In the genomic region with DNA sequence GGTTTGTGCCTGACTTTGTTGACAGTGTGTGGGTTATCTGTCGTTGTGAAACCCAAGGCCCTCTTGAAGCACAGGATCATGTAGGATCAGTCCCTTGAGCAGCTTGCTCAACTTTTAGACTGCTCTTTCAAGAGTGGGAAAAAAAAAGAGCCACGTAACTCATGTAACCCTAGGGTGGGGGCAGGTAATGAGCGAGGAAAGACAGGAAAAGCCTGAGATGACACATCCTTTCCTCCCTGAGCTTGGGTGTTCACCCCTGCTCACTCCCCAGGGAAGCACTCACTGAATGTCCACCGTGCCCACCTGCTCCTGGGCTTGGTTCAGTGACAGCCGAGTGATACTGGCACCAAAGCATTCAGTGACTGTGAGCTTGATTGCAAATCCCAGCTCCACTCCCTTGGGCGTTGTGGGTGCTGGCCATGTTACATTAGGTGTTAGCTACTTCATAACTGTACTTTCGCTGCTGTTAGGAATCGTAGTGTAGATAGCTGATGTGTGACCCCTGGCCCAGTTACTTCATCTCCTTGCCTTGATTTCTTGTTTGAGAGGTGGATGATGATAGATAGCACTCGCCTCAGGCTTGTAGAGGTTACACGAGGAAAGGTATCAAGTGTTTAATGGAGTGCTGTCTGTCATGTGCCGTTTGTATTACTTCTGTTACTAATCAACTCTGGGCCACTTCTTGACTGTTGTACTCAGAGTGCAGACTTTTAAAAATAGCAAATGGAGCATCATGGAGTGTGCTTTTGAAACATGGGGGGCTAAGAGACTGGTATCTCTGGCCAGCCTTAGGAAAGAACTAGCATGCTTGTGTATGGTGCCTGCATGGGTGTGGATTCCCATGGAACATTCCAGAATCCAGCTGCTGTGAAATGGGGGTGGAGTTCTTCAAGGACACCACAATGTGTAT, we compare ENCODE assay signal across 14 mouse cellular contexts. TPM values are rescaled to one million over a fixed set of nuclear protein-coding genes. Genes with fewer than 3 reads are reported as not detected.
DNase-seq lines count a peak whose midpoint lies in the region; ATAC-seq and TF ChIP-seq lines count a peak whose summit lies in the region.
"Had no signal": no experiment of that assay in that cellular context is flagged by ENCODE, and none has a peak within 500 bp of the region (broad histone marks: within the 10 kb centered on the region; RNA-seq: fewer than 3 reads in every experiment).

No protein-coding gene starts in this region.

- no peak for ATAC-seq in hindbrain, postnatal 0 days
- no peak for ATAC-seq in hindbrain, embryonic 11.5 days (ENCODE audit: low FRiP score)
- no peak for ATAC-seq in midbrain, embryonic 12.5 days (ENCODE audit: low FRiP score, low read depth)
- no peak for ATAC-seq in midbrain, embryonic 11.5 days (ENCODE audit: low FRiP score)
- no peak for ATAC-seq in stomach, embryonic 16.5 days (ENCODE audit: insufficient read depth, low FRiP score)
- ATAC-seq in forebrain, postnatal 0 days, result no peak

- TF ChIP-seq CTCF in hindbrain, postnatal 0 days (IDR thresholded peaks at IDR 0.05; ENCODE audit: low read depth), result no peak
- TF ChIP-seq CTCF in forebrain, postnatal 0 days (IDR thresholded peaks at IDR 0.05; ENCODE audit: low read depth), result no peak

- no peak overlapping the region for H3K9ac ChIP-seq in hindbrain, postnatal 0 days (replicated peaks; ENCODE audit: low read length)
- no peak overlapping the region for H3K9ac ChIP-seq in hindbrain, embryonic 11.5 days (ENCODE audit: low read depth, low read length)
- H3K9ac ChIP-seq in midbrain, embryonic 12.5 days (replicated peaks), result no peak overlapping the region
- no peak overlapping the region for H3K9ac ChIP-seq in midbrain, embryonic 11.5 days (ENCODE audit: low read length)
- no peak overlapping the region for H3K9ac ChIP-seq in stomach, embryonic 16.5 days (ENCODE audit: low read length)
- no peak overlapping the region for H3K9ac ChIP-seq in forebrain, postnatal 0 days
- H3K9ac ChIP-seq: limb, embryonic 12.5 days had no signal

- no peak overlapping the region for H3K4me3 ChIP-seq in hindbrain, postnatal 0 days (ENCODE audit: low read length)
- H3K4me3 ChIP-seq in hindbrain, embryonic 11.5 days (ENCODE audit: low read depth, low read length), result no peak overlapping the region
- no peak overlapping the region for H3K4me3 ChIP-seq in midbrain, embryonic 12.5 days
- no peak overlapping the region for H3K4me3 ChIP-seq in midbrain, embryonic 11.5 days (ENCODE audit: low read depth, low read length)
- H3K4me3 ChIP-seq in stomach, embryonic 16.5 days (replicated peaks; ENCODE audit: low read length), result no peak overlapping the region
- no peak overlapping the region for H3K4me3 ChIP-seq in forebrain, postnatal 0 days (ENCODE audit: low read depth, low read length)
- H3K4me3 ChIP-seq in midbrain, embryonic 10.5 days, result no peak overlapping the region
- H3K4me3 ChIP-seq: limb, embryonic 12.5 days had no signal

- no peak overlapping the region for H3K4me2 ChIP-seq in hindbrain, postnatal 0 days (ENCODE audit: low read depth, low read length)
- H3K4me2 ChIP-seq in hindbrain, embryonic 11.5 days (replicated peaks; ENCODE audit: low read depth, low read length), result no peak overlapping the region
- H3K4me2 ChIP-seq in midbrain, embryonic 12.5 days (replicated peaks), result no peak overlapping the region
- no peak overlapping the region for H3K4me2 ChIP-seq in midbrain, embryonic 11.5 days
- no peak overlapping the region for H3K4me2 ChIP-seq in stomach, embryonic 16.5 days (ENCODE audit: low read depth, low read length)
- H3K4me2 ChIP-seq in forebrain, postnatal 0 days (ENCODE audit: low read depth), result no peak overlapping the region
- H3K4me2 ChIP-seq: limb, embryonic 12.5 days had no signal

- 77% methylated on average over 11 of the region's 11 CpGs for WGBS in hindbrain, postnatal 0 days
- WGBS in hindbrain, embryonic 11.5 days, result 85% methylated on average over 11 of the region's 11 CpGs
- WGBS in midbrain, embryonic 12.5 days, result 86% methylated on average over 11 of the region's 11 CpGs
- WGBS in midbrain, embryonic 11.5 days, result 91% methylated on average over 11 of the region's 11 CpGs
- 57% methylated on average over 11 of the region's 11 CpGs for WGBS in stomach, embryonic 16.5 days
- 80% methylated on average over 11 of the region's 11 CpGs for WGBS in forebrain, postnatal 0 days
- 91% methylated on average over 11 of the region's 11 CpGs for WGBS in midbrain, embryonic 10.5 days

- no peaks in the 10 kb centered on the region for H3K9me3 ChIP-seq in hindbrain, postnatal 0 days (ENCODE audit: low read length)
- no peaks in the 10 kb centered on the region for H3K9me3 ChIP-seq in hindbrain, embryonic 11.5 days (ENCODE audit: control insufficient read depth, low read length)
- no peaks in the 10 kb centered on the region for H3K9me3 ChIP-seq in midbrain, embryonic 12.5 days
- H3K9me3 ChIP-seq in midbrain, embryonic 11.5 days (ENCODE audit: control insufficient read depth, low read length), result no peaks in the 10 kb centered on the region
- H3K9me3 ChIP-seq in stomach, embryonic 16.5 days (replicated peaks; ENCODE audit: control insufficient read depth, low read length), result no peaks in the 10 kb centered on the region
- H3K9me3 ChIP-seq in forebrain, postnatal 0 days (ENCODE audit: low read length), result no peaks in the 10 kb centered on the region
- no peaks in the 10 kb centered on the region for H3K9me3 ChIP-seq in midbrain, embryonic 10.5 days (replicated peaks)

- peak overlapping the region; percentile 11; the same call in 1 of the 2 replicates for H3K27ac ChIP-seq in hindbrain, postnatal 0 days
- H3K27ac ChIP-seq in hindbrain, embryonic 11.5 days (ENCODE audit: low read depth, low read length), result no peak overlapping the region
- H3K27ac ChIP-seq in midbrain, embryonic 12.5 days (replicated peaks), result peak overlapping the region; percentile 8; the same call in 1 of the 2 replicates
- no peak overlapping the region for H3K27ac ChIP-seq in midbrain, embryonic 11.5 days (ENCODE audit: low read depth, low read length)
- peak overlapping the region; percentile 36; the same call in 1 of the 2 replicates for H3K27ac ChIP-seq in stomach, embryonic 16.5 days (ENCODE audit: low read length)
- no peak overlapping the region for H3K27ac ChIP-seq in forebrain, postnatal 0 days (ENCODE audit: low read depth, low read length)
- no peak overlapping the region for H3K27ac ChIP-seq in midbrain, embryonic 10.5 days (replicated peaks)
- H3K27ac ChIP-seq: limb, embryonic 12.5 days had no signal

- no peak for DNase-seq in hindbrain, postnatal 0 days (ENCODE audit: low spot score)
- no peak for DNase-seq in hindbrain, embryonic 11.5 days (ENCODE audit: low spot score)
- no peak for DNase-seq in midbrain, embryonic 11.5 days (ENCODE audit: low spot score, missing footprints)
- peak; percentile 97 for DNase-seq in gonadal fat pad, adult 2 months (ENCODE audit: low read depth)
- DNase-seq in forebrain, postnatal 0 days, result no peak
- DNase-seq in midbrain, embryonic 10.5 days (ENCODE audit: low spot score), result no peak
- DNase-seq: adrenal gland, postnatal 25 days; cerebellum, adult 11 months; heart, postnatal 14 days; kidney, postnatal 36 days had no signal

- H3K27me3 ChIP-seq in hindbrain, postnatal 0 days (ENCODE audit: insufficient read depth, low read length), result no peaks in the 10 kb centered on the region
- no peaks in the 10 kb centered on the region for H3K27me3 ChIP-seq in hindbrain, embryonic 11.5 days (ENCODE audit: control insufficient read depth, insufficient read depth, low read length)
- H3K27me3 ChIP-seq in midbrain, embryonic 12.5 days, result no peaks in the 10 kb centered on the region
- no peaks in the 10 kb centered on the region for H3K27me3 ChIP-seq in midbrain, embryonic 11.5 days (ENCODE audit: control insufficient read depth, insufficient read depth, low read length)
- H3K27me3 ChIP-seq in stomach, embryonic 16.5 days (ENCODE audit: control insufficient read depth, insufficient read depth, low read length), result no peaks in the 10 kb centered on the region
- no peaks in the 10 kb centered on the region for H3K27me3 ChIP-seq in forebrain, postnatal 0 days (ENCODE audit: insufficient read depth, low read length)
- H3K27me3 ChIP-seq in midbrain, embryonic 10.5 days (ENCODE audit: low read depth, poor library complexity, severe bottlenecking), result no peaks in the 10 kb centered on the region
- H3K27me3 ChIP-seq: limb, embryonic 12.5 days had no signal

- peaks cover 8% of the 10 kb centered on the region; the same call in 1 of the 2 replicates for H3K4me1 ChIP-seq in hindbrain, postnatal 0 days (ENCODE audit: insufficient read depth, low read length)
- H3K4me1 ChIP-seq in hindbrain, embryonic 11.5 days (replicated peaks; ENCODE audit: control insufficient read depth, insufficient read depth, low read length), result peaks cover 5% of the 10 kb centered on the region; the same call in 1 of the 2 replicates
- H3K4me1 ChIP-seq in midbrain, embryonic 12.5 days, result peaks cover 57% of the 10 kb centered on the region
- peaks cover 17% of the 10 kb centered on the region for H3K4me1 ChIP-seq in midbrain, embryonic 11.5 days (ENCODE audit: control insufficient read depth, insufficient read depth, low read length)
- peaks cover 54% of the 10 kb centered on the region for H3K4me1 ChIP-seq in stomach, embryonic 16.5 days (ENCODE audit: control insufficient read depth, insufficient read depth, low read length)
- H3K4me1 ChIP-seq in forebrain, postnatal 0 days (ENCODE audit: insufficient read depth), result no peaks in the 10 kb centered on the region
- peaks cover 66% of the 10 kb centered on the region for H3K4me1 ChIP-seq in midbrain, embryonic 10.5 days

- no peaks in the 10 kb centered on the region for H3K36me3 ChIP-seq in hindbrain, postnatal 0 days (ENCODE audit: insufficient read depth, low read length)
- no peaks in the 10 kb centered on the region for H3K36me3 ChIP-seq in hindbrain, embryonic 11.5 days (ENCODE audit: control insufficient read depth, insufficient read depth, low read length)
- H3K36me3 ChIP-seq in midbrain, embryonic 12.5 days, result no peaks in the 10 kb centered on the region
- peaks cover 2% of the 10 kb centered on the region; the same call in 1 of the 2 replicates for H3K36me3 ChIP-seq in midbrain, embryonic 11.5 days (ENCODE audit: control insufficient read depth, insufficient read depth, low read length)
- no peaks in the 10 kb centered on the region for H3K36me3 ChIP-seq in stomach, embryonic 16.5 days (ENCODE audit: control insufficient read depth, insufficient read depth, low read length)
- no peaks in the 10 kb centered on the region for H3K36me3 ChIP-seq in forebrain, postnatal 0 days (ENCODE audit: insufficient read depth)
- H3K36me3 ChIP-seq in midbrain, embryonic 10.5 days, result peaks cover 28% of the 10 kb centered on the region

RNA-seq across cellular contexts. Expression of gene Srebf2, which starts 14.0 kb away (rescaled TPM):
- 256 and 266 TPM in 2 replicates for total RNA-seq in hindbrain, postnatal 0 days (2014; rRNA removed)
- 139 and 145 TPM in 2 replicates for polyA plus RNA-seq in hindbrain, postnatal 0 days (2015; fragmentation: Nextera tagmentation; extraction: Ambion mirVana)
- 143 and 144 TPM in 2 replicates for polyA plus RNA-seq in hindbrain, embryonic 11.5 days (2014; fragmentation: Nextera tagmentation; extraction: Ambion mirVana)
- polyA plus RNA-seq in midbrain, embryonic 12.5 days (2016; fragmentation: Nextera tagmentation; extraction: Ambion mirVana), result 274 and 276 TPM in 2 replicates
- 148 and 170 TPM in 2 replicates for polyA plus RNA-seq in midbrain, embryonic 11.5 days (2014; fragmentation: Nextera tagmentation; extraction: Ambion mirVana)
- 135 and 139 TPM in 2 replicates for polyA plus RNA-seq in gonadal fat pad, adult 2 months (2012; rRNA removed)
- 161 and 169 TPM in 2 replicates for polyA plus RNA-seq in stomach, embryonic 16.5 days (2015; fragmentation: Nextera tagmentation; extraction: Ambion mirVana)
- 121 and 171 TPM in 2 replicates for total RNA-seq in forebrain, postnatal 0 days (2014; rRNA removed)
- polyA plus RNA-seq in forebrain, postnatal 0 days (2015; fragmentation: Nextera tagmentation; extraction: Ambion mirVana), result 147 and 193 TPM in 2 replicates
- 214 and 239 TPM in 2 replicates for polyA plus RNA-seq in midbrain, embryonic 10.5 days (2016; fragmentation: Nextera tagmentation; extraction: Ambion mirVana)

RNA-seq across cellular contexts. Expression of gene Ccdc134, which starts 33.3 kb away (rescaled TPM):
- 15.5 and 16.0 TPM in 2 replicates for total RNA-seq in hindbrain, postnatal 0 days (2014; rRNA removed)
- 6.4 and 8.4 TPM in 2 replicates for polyA plus RNA-seq in hindbrain, postnatal 0 days (2015; fragmentation: Nextera tagmentation; extraction: Ambion mirVana)
- polyA plus RNA-seq in hindbrain, embryonic 11.5 days (2014; fragmentation: Nextera tagmentation; extraction: Ambion mirVana), result 17.0 and 17.2 TPM in 2 replicates
- 17.3 and 18.3 TPM in 2 replicates for polyA plus RNA-seq in midbrain, embryonic 12.5 days (2016; fragmentation: Nextera tagmentation; extraction: Ambion mirVana)
- polyA plus RNA-seq in midbrain, embryonic 11.5 days (2014; fragmentation: Nextera tagmentation; extraction: Ambion mirVana), result 17.2 and 18.5 TPM in 2 replicates
- polyA plus RNA-seq in gonadal fat pad, adult 2 months (2012; rRNA removed), result 11.7 and 16.5 TPM in 2 replicates
- 15.9 and 17.2 TPM in 2 replicates for polyA plus RNA-seq in stomach, embryonic 16.5 days (2015; fragmentation: Nextera tagmentation; extraction: Ambion mirVana)
- 13.0 and 14.7 TPM in 2 replicates for total RNA-seq in forebrain, postnatal 0 days (2014; rRNA removed)
- polyA plus RNA-seq in forebrain, postnatal 0 days (2015; fragmentation: Nextera tagmentation; extraction: Ambion mirVana), result 6.7 and 6.8 TPM in 2 replicates
- 23.0 and 25.6 TPM in 2 replicates for polyA plus RNA-seq in midbrain, embryonic 10.5 days (2016; fragmentation: Nextera tagmentation; extraction: Ambion mirVana)

RNA-seq across cellular contexts. Expression of gene Shisa8, which starts 51.6 kb away (rescaled TPM):
- total RNA-seq in hindbrain, postnatal 0 days (2014; rRNA removed), result 34.7 and 36.0 TPM in 2 replicates
- 7.5 and 9.2 TPM in 2 replicates for polyA plus RNA-seq in hindbrain, postnatal 0 days (2015; fragmentation: Nextera tagmentation; extraction: Ambion mirVana)
- polyA plus RNA-seq in hindbrain, embryonic 11.5 days (2014; fragmentation: Nextera tagmentation; extraction: Ambion mirVana), result 1.0 and 1.9 TPM in 2 replicates
- 0.73 and 0.80 TPM in 2 replicates for polyA plus RNA-seq in midbrain, embryonic 12.5 days (2016; fragmentation: Nextera tagmentation; extraction: Ambion mirVana)
- polyA plus RNA-seq in midbrain, embryonic 11.5 days (2014; fragmentation: Nextera tagmentation; extraction: Ambion mirVana), result 0.14 and 0.57 TPM in 2 replicates
- 0.22 and 0.27 TPM in 2 replicates for polyA plus RNA-seq in gonadal fat pad, adult 2 months (2012; rRNA removed)
- polyA plus RNA-seq in stomach, embryonic 16.5 days (2015; fragmentation: Nextera tagmentation; extraction: Ambion mirVana), result not detected in 2 replicates
- total RNA-seq in forebrain, postnatal 0 days (2014; rRNA removed), result 4.7 and 6.3 TPM in 2 replicates
- polyA plus RNA-seq in forebrain, postnatal 0 days (2015; fragmentation: Nextera tagmentation; extraction: Ambion mirVana), result 1.8 and 2.7 TPM in 2 replicates
- polyA plus RNA-seq in midbrain, embryonic 10.5 days (2016; fragmentation: Nextera tagmentation; extraction: Ambion mirVana), result 0.16 and 0.52 TPM in 2 replicates
- total RNA-seq: megakaryocyte-erythroid progenitor cell, adult 5-6 weeks had no signal

Comparison
In these comparisons a context has a peak if more than half of its experiments do, and no peak if none do; other contexts are left out.
1. H3K27ac ChIP-seq: peak in hindbrain, postnatal 0 days (single experiment), midbrain, embryonic 12.5 days (single experiment) and stomach, embryonic 16.5 days (single experiment); none in hindbrain, embryonic 11.5 days (single experiment), midbrain, embryonic 11.5 days (single experiment), forebrain, postnatal 0 days (single experiment) and midbrain, embryonic 10.5 days (single experiment).